ENCODE assay signal across 28 mouse cellular contexts in genomic region chr19:30287899-30288490, GRCm38 (mm10). TPM values are rescaled to one million over a fixed set of nuclear protein-coding genes. Genes with fewer than 3 reads are reported as not detected.
DNase-seq lines count a peak whose midpoint lies in the region; ATAC-seq lines count a peak whose summit lies in the region.
"Had no signal": no experiment of that assay in that cellular context is flagged by ENCODE, and none has a peak within 500 bp of the region (broad histone marks: within the 10 kb centered on the region; RNA-seq: fewer than 3 reads in every experiment).

No protein-coding gene starts in this region.

- no peaks in the 10 kb centered on the region for H3K4me1 ChIP-seq in forebrain, embryonic 15.5 days
- H3K4me1 ChIP-seq in forebrain, embryonic 13.5 days, result no peaks in the 10 kb centered on the region
- no peaks in the 10 kb centered on the region for H3K4me1 ChIP-seq in midbrain, embryonic 16.5 days (ENCODE audit: control insufficient read depth, insufficient read depth, low read length)
- H3K4me1 ChIP-seq in midbrain, embryonic 11.5 days (ENCODE audit: control insufficient read depth, insufficient read depth, low read length), result no peaks in the 10 kb centered on the region
- H3K4me1 ChIP-seq: hindbrain, embryonic 12.5 days; hindbrain, embryonic 15.5 days had no signal

- 52% methylated on average over 6 of the region's 6 CpGs for WGBS in forebrain, embryonic 15.5 days
- 80% methylated on average over 6 of the region's 6 CpGs for WGBS in forebrain, embryonic 13.5 days
- WGBS in midbrain, embryonic 16.5 days, result 75% methylated on average over 6 of the region's 6 CpGs
- 88% methylated on average over 6 of the region's 6 CpGs for WGBS in midbrain, embryonic 11.5 days

- H3K27me3 ChIP-seq in forebrain, embryonic 15.5 days, result no peaks in the 10 kb centered on the region
- no peaks in the 10 kb centered on the region for H3K27me3 ChIP-seq in forebrain, embryonic 13.5 days
- H3K27me3 ChIP-seq in midbrain, embryonic 16.5 days (ENCODE audit: control insufficient read depth, insufficient read depth, low read depth, low read length), result no peaks in the 10 kb centered on the region
- H3K27me3 ChIP-seq in midbrain, embryonic 11.5 days (ENCODE audit: control insufficient read depth, insufficient read depth, low read length), result no peaks in the 10 kb centered on the region
- H3K27me3 ChIP-seq: CH12.LX; hindbrain, embryonic 12.5 days; hindbrain, embryonic 15.5 days had no signal

- peak; percentile 58 for ATAC-seq in forebrain, embryonic 15.5 days (replicated peaks)
- ATAC-seq in forebrain, embryonic 13.5 days, result no peak
- ATAC-seq in midbrain, embryonic 16.5 days, result 0 out of 2 replicates have a peak, but pooled peaks have one; percentile 51
- ATAC-seq in midbrain, embryonic 11.5 days (ENCODE audit: low FRiP score), result no peak
- ATAC-seq: intestine, postnatal 0 days had no signal

- H3K4me2 ChIP-seq in forebrain, embryonic 15.5 days (replicated peaks), result no peak overlapping the region
- no peak overlapping the region for H3K4me2 ChIP-seq in forebrain, embryonic 13.5 days
- no peak overlapping the region for H3K4me2 ChIP-seq in midbrain, embryonic 16.5 days (ENCODE audit: low read length)
- no peak overlapping the region for H3K4me2 ChIP-seq in midbrain, embryonic 11.5 days
- H3K4me2 ChIP-seq: heart, embryonic 11.5 days; hindbrain, embryonic 12.5 days; hindbrain, embryonic 15.5 days had no signal

- no peaks in the 10 kb centered on the region for H3K36me3 ChIP-seq in forebrain, embryonic 15.5 days
- no peaks in the 10 kb centered on the region for H3K36me3 ChIP-seq in forebrain, embryonic 13.5 days (ENCODE audit: poor library complexity, severe bottlenecking)
- H3K36me3 ChIP-seq in midbrain, embryonic 16.5 days (ENCODE audit: control insufficient read depth, insufficient read depth, low read length), result no peaks in the 10 kb centered on the region
- no peaks in the 10 kb centered on the region for H3K36me3 ChIP-seq in midbrain, embryonic 11.5 days (ENCODE audit: control insufficient read depth, insufficient read depth, low read length)
- H3K36me3 ChIP-seq: G1E; hindbrain, embryonic 12.5 days; hindbrain, embryonic 15.5 days had no signal

- no peak overlapping the region for H3K4me3 ChIP-seq in forebrain, embryonic 15.5 days
- H3K4me3 ChIP-seq in forebrain, embryonic 13.5 days, result no peak overlapping the region
- no peak overlapping the region for H3K4me3 ChIP-seq in midbrain, embryonic 16.5 days (ENCODE audit: low read depth, low read length)
- no peak overlapping the region for H3K4me3 ChIP-seq in midbrain, embryonic 11.5 days (ENCODE audit: low read depth, low read length)
- H3K4me3 ChIP-seq: hindbrain, embryonic 12.5 days; hindbrain, embryonic 15.5 days had no signal

- no peak overlapping the region for H3K9ac ChIP-seq in forebrain, embryonic 15.5 days (replicated peaks)
- H3K9ac ChIP-seq in forebrain, embryonic 13.5 days, result no peak overlapping the region
- H3K9ac ChIP-seq in midbrain, embryonic 16.5 days (ENCODE audit: low read depth, low read length), result no peak overlapping the region
- no peak overlapping the region for H3K9ac ChIP-seq in midbrain, embryonic 11.5 days (ENCODE audit: low read length)
- H3K9ac ChIP-seq: hindbrain, embryonic 12.5 days; hindbrain, embryonic 15.5 days had no signal

- no peak overlapping the region for H3K27ac ChIP-seq in forebrain, embryonic 15.5 days (replicated peaks)
- no peak overlapping the region for H3K27ac ChIP-seq in forebrain, embryonic 13.5 days
- H3K27ac ChIP-seq in midbrain, embryonic 16.5 days (ENCODE audit: low read length), result no peak overlapping the region
- H3K27ac ChIP-seq in midbrain, embryonic 11.5 days (ENCODE audit: low read depth, low read length), result no peak overlapping the region
- H3K27ac ChIP-seq: hindbrain, embryonic 12.5 days; hindbrain, embryonic 15.5 days had no signal

- H3K9me3 ChIP-seq in forebrain, embryonic 15.5 days, result no peaks in the 10 kb centered on the region
- no peaks in the 10 kb centered on the region for H3K9me3 ChIP-seq in forebrain, embryonic 13.5 days (replicated peaks)
- no peaks in the 10 kb centered on the region for H3K9me3 ChIP-seq in midbrain, embryonic 16.5 days (replicated peaks; ENCODE audit: control insufficient read depth, low read length, poor library complexity, severe bottlenecking)
- H3K9me3 ChIP-seq in midbrain, embryonic 11.5 days (ENCODE audit: control insufficient read depth, low read length), result no peaks in the 10 kb centered on the region
- H3K9me3 ChIP-seq: G1E; hindbrain, embryonic 12.5 days; hindbrain, embryonic 15.5 days had no signal

- no peak for DNase-seq in midbrain, embryonic 11.5 days (ENCODE audit: low spot score, missing footprints)
- DNase-seq in Muller cell, postnatal 12 days (ENCODE audit: inconsistent ontology term), result peak; percentile 38
- no peak for DNase-seq in gastrocnemius, postnatal 25 days
- DNase-seq: adrenal gland, adult 8-10 months; adrenal gland, postnatal 25 days; B cell, adult 2 months; cerebellum, adult 18-20 months; cerebellum, adult 9-10 months; gastrocnemius, postnatal 10 days; heart, adult 11 months had no signal

RNA-seq across cellular contexts. Expression of gene Mbl2, which starts 55.3 kb away (rescaled TPM):
- polyA plus RNA-seq in forebrain, embryonic 15.5 days (2015; fragmentation: Nextera tagmentation; extraction: Ambion mirVana), result not detected in 2 replicates
- polyA plus RNA-seq in forebrain, embryonic 13.5 days (2015; fragmentation: Nextera tagmentation; extraction: Ambion mirVana), result not detected in 2 replicates
- polyA plus RNA-seq in midbrain, embryonic 16.5 days (2015; fragmentation: Nextera tagmentation; extraction: Ambion mirVana), result 0.16 TPM in 1 of 2 replicates, not detected in the other
- polyA plus RNA-seq in midbrain, embryonic 11.5 days (2014; fragmentation: Nextera tagmentation; extraction: Ambion mirVana), result not detected in 2 replicates
- total RNA-seq in gastrocnemius, postnatal 25 days (2021), result not detected
- total RNA-seq: adrenal gland, adult 8-10 months; adrenal gland, postnatal 25 days; CH12.LX; G1E; gastrocnemius, postnatal 10 days; heart, adult 8-10 months; heart, postnatal 25 days; hematopoietic stem cell, adult 5-6 weeks had no signal
- polyA plus RNA-seq: embryonic facial prominence, embryonic 11.5 days; embryonic facial prominence, embryonic 14.5 days; forebrain, embryonic 11.5 days; G1E; heart, embryonic 11.5 days; heart, embryonic 14.5 days; heart, postnatal 0 days; hindbrain, embryonic 12.5 days; intestine, embryonic 14.5 days had no signal

Comparison
In these comparisons a context has a peak if more than half of its experiments do, and no peak if none do; other contexts are left out.
1. ATAC-seq: peak in forebrain, embryonic 15.5 days (single experiment) and midbrain, embryonic 16.5 days (single experiment); none in forebrain, embryonic 13.5 days (single experiment) and midbrain, embryonic 11.5 days (single experiment).